Mouse (Mus musculus) heart, postnatal 25 days (tissue): ENCODE measurements at regions not wholly inside any gene's neighbourhood (a gene's known extent, or its start where the extent isn't known, plus 50 kb on each side); places are given as distances from the start of the nearest gene placed in this dataset.

Experiments used
- DNase-seq: peaks from one replicate; pipeline ENCODE4 v3.0.0; 2022; ENCODE audit warnings: low spot score
- intact Hi-C: fragments of 180-260 bp; cut with DNase I; formaldehyde crosslinking; loops from one replicate; pipeline ENCODE4 v1.15.1; 2025

DNA sequence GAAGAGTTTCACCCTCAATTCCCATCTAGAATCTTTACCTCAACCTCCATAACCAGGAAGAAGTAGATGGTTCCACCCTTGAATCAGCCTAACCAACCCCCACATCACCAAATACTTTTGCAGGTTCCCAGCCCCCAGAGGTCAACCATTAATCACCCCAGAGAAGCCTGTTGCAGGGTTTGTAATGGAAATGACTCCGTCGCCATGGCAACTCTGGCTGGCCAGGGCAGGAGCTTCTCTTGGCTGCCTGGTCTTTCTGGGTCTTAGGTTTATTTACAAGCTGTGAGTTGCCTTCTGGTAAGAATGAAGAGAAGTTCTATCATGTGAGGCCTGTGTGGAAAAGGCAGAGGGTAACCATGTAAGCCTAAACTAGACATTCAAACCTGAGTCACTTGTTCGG lies 163.2 kb upstream of the Ncam1 start:
- intact Hi-C loops = no loop called here
- no peak for DNase-seq

DNA sequence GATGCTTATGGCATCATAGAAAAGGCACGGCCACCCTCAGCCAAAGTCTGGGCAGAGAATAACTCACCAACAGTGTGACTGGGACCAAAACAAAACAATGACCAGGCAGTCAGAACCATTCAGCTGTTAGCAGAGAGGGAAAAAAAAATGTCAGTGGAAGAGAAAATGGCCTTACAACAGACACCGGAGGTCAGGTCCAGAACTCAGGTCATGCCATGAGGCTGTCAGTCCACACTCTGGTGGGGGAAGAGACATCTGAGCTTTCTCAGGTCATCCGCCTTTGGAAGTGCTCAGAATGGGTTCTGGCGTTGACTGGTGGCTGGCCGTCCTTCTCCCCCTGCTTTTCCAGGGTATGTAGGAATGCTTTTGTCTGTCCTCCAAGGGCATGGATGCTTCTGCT lies 162.6 kb upstream of the Ncam1 start:
- DNase-seq = no peak
- intact Hi-C loops = no loop called here

DNA sequence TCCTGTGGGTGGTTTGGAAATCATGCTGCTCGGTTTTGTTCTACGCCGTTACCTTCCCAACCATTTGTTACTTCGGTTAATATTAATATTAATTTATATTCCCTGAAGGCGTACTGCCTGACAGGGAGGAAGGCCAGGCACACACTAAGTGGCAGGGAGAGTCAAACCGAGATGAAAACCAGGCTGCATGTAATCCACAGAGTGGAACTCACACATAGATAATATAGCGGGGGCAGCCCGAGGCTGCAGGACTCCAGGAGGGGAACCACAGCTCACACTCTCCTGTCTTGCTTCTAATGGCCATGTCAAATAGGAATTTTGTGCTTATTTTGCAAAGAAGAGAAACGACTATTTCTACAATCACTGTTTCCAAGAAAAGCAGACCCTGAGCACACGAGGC lies 161.3 kb upstream of the Ncam1 start:
- intact Hi-C loops = no loop called here
- DNase-seq = no peak

DNA sequence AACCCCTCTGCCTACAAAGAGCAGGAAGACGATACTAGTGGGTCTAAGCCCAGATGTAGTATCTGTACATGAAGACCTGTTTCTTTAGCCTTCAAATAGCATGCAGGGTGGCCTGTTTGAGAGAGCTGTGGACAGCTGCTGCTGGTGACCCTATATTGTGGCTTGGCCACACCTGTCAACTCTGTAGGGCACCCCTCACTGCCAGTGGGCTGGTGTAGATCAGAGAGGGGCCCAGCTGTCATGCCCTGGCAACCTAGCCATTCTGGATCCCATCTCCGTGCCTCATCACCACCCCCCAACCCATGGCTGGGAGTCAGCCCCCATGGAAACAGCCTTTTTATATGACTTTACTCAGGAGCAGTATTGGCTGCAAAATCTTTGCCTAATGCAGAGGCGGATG lies 160.2 kb upstream of the Ncam1 start:
- intact Hi-C loops = no loop called here
- DNase-seq = no peak

DNA sequence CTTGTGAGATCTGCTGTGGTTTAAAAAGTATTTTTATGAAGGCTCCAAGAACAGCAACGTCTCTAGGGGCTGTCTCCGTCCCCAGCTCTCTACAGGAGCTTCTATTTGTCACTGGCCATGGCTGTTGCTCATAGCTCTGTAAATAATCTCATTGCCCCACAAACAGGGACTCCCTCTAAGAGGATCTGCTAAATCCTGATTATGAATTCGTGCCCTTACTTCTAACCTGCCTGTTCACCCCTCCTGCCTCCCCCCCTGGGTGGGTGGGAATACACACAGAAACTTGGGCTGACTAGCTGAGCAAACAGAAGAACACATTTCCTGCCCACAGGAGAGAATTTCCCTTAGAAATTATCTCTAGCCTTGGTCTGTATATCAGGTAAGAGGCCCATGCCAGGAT lies 155.9 kb upstream of the Ncam1 start:
- intact Hi-C loops = no loop called here
- no peak for DNase-seq

DNA sequence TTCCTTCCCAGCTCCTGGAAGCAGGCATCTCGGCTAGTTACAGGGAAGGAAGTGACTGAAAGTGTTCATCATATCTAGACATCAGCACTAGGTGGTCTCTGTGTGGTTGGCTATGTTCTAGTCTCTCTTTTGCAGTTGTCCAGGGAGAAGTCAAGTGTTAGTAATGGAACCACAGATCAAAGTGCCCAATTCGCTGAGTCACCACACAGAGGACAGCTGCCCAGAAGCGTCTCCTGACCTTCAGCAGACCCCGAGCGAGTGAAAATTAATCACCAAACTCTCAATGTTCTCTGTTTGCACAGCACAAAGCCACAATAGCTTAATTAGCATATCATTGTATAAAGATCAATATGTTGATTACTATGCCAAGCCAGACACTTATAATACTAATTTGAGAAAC lies 151.6 kb upstream of the Ncam1 start:
- no peak for DNase-seq
- intact Hi-C loops = no loop called here

DNA sequence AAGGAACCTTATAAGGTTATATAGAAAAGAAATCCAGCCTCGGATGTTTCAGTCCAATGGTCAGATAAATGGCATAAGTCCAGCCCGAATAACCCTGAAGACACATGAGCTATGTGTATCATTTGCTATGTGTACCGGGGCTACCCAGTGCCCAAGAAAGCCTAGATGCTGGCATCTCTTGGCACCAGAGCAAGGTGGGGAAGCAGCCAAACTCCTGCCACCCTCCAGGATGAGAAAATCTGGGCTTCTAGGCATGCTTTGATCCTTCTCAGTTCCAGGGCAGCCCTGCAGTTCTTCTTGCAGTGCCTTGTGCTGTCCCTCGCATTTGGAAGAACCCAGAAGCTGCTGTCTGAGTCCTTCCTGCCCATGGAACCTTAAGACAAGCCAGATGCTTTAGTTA lies 149.8 kb upstream of the Ncam1 start:
- DNase-seq = no peak
- intact Hi-C loops = no loop called here

DNA sequence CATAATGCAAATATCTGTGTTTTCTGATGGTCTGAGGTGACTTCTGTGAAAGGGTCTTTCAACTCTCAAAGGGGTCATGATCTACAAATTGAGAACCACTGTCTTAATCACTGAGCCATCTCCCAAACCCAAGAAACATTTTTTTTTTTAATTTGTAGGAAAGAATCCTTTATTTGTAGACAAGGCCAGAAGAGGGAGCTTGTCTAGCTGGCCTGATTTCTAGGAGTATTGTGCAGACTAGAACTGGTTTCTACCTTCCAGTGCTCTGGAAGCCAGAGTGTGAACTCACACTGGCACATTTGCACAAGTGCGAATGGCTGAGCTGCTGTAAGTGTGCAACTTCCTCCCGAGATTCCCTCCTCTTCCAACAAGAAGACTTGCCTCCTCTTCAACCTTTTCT lies 148.1 kb upstream of the Ncam1 start:
- DNase-seq = no peak
- intact Hi-C loops = no loop called here

DNA sequence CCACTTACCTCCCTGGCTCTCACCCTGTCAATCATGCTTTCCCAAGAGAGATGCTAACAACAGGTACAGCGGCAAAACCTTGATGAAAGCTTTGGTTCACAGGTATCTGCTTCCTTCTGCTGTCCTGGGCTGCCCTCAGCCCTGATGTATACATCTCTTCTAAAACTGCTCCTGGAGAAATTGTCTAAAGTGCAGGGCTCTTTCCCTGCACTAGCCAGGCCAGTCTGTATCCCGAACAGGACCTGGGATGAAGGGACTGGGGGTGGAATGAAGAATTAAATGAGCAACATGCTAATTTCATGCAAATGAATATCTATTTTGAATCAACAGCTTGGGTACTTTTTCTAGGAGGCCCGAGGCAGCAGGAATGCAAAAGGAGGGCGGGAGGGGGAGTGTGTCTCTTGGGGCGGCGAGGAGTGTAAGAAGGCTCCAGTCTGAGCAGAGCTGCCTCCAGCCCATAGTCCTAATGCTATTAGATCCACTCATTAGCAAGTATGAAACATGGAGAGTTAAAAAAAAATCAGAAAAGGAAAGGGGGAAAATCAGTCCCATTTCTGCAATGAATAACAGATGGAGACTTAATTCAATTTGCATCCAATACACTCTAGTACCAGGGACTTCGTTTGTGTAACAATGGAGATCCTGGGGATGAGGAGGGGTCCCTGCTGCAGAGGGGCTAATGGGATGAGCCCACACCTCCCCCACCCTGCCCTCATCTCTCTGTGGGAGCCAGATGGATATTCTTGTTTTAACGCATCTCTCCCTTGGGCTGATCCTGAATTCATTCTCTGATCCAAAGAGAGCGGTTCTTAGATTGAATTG lies 137.0 kb upstream of the Ncam1 start:
- DNase-seq = no peak
- intact Hi-C loops = no loop called here

DNA sequence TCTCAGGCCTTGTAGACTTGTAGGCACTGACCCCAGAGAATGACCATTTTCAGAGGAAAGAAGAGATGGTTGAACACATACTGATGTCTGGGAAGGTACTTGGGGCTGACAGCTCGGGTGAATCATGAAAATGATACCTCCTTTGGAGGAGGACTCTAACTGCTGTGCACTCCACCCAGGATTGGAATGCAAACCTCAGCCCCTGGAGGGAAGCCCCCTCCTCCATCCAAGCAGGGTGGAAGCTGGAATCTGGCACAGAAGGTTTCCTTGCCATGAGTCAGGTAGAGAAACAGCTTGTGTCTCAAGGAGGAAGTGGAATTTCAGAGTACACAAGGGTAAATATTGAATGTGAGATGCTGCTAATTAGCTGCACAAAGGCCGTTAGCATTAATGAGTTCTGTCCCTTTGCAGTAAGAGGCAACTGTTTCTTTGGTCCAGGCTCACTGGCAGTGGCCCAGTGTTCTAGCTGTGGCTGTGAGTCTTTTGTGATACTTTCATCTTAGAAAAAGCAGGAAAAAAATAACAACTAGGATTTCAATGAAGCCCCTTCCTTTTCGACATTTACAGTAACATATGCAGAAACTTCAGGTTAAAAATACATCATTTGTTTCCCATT lies 129.4 kb upstream of the Ncam1 start:
- DNase-seq = no peak

DNA sequence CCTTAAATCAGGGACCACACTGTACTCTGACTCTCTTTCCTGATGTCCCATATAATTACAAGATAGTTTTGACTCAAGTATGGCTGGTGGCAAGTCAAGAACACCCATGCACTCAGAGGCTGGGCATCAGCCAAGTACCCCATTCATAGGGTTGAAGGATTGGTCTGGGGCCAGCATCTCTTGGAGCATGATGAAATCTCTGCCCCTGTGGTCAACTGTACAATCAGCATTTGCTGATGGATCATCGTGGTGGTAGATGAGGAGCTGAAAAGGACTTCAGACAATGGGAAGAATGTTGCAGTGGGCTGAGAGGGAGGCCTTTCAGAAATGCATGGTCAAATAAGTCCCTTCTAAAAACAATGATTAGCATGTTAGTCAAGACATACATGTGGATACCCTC lies 128.6 kb upstream of the Ncam1 start:
- DNase-seq = no peak
- intact Hi-C loops = no loop called here

More for the DNA sequence above, 129.4 kb upstream of the Ncam1 start:
- intact Hi-C loops = no loop called here

DNA sequence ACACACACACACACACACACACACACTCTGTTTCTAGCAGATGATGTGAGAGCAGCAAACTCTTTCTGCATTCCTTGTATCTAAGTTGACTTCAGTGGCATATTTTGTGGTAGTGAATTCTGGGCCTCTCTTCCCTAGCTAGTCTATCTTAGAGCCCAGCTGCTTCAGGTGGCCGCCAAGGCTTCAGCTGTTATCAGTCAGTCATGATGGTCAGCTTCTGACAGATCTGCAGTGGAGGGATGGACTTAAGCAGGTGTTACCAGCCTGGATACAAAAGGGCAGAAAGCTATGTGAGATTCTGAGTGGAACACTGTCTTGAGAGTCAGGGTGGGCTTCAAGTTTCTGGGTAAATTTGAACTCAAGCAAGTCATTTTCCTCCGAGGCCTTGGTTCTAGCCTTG lies 127.1 kb upstream of the Ncam1 start:
- intact Hi-C loops = no loop called here
- DNase-seq = no peak

DNA sequence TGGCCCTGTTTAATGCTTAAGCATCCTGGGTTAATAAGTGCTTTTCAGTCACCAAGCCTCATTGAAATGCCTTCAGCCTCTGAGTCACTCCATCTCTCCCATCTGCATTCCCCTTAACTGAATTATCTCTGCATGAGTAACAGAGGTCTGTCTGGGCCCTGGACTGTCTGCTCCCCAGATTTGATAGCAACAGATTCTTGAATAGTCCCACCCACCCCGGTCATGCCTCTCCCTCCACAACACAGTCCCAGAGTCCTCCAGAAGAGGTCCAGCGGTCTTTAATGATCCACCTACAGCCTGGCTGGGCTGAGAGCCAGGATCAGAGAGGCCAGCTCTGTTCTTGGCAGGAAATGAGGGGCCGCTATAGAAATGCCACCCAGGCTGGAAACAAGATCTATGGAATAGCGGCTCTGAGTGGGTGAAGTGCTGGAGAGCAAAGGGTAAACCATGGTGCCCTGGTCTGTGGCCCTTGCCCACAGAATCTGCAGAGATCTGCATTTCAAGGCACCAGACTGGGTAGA lies 125.3 kb upstream of the Ncam1 start:
- no peak for DNase-seq

DNA sequence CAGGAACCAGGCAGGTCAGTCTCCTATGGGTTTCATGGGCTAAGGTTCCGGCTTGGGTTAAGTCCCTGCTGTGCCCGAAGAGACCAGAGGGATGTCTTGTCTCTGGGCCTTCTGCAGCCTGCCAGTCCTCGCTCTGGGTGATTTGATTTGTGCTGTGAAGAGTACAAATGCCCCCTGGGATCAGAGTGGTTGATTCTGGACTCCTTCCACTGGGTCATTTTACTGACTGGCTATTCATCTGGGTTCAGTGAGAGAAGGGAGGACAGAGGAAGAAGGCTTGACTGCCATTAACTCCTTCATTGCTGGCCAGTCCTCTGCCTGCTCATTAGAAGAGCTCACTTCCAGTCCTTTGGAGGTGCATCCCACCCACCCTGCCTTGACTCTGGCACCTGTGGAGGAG lies 124.0 kb upstream of the Ncam1 start:
- DNase-seq = no peak
- intact Hi-C loops = no loop called here

More for the DNA sequence above, 125.3 kb upstream of the Ncam1 start:
- intact Hi-C loops = no loop called here

DNA sequence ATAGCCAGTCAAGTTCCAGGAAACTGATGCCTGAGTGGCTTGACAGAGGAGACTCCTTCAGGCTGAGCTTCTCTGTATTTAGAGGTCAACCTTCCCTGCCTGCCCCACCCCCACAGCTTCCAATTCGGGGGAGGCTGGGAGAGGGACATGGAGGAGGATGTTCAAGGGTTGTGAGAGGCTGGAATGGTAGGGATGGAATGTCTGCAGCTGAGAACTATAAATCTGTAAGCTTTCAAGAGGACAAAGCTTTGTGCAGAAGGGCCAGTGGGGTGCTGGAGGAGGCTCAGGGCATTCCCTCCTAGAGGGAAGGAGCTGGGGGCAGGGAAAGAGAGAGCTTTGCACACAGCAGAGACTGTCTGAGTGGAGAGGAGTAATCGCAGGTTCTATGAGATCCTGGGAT lies 123.4 kb upstream of the Ncam1 start:
- intact Hi-C loops = no loop called here
- DNase-seq = no peak

DNA sequence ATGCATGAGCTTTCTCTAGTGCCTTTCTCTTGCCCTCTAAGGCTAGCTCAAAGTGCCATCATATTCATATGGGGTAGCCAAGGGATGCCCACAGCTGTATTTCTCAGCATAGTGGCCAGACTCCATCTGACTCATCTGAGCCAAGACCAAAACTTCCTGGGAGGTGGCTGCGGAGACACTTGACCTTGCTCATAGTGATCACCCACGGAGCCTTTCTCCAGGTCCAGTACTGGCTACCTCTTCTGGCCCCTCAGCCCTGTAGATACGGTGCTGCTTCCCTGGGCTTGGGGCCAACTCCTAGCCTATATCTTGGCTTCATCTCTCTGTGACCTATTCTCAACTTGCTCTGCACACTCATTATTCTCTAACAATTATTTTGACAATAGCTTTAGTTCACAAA lies 122.6 kb upstream of the Ncam1 start:
- intact Hi-C loops = no loop called here
- DNase-seq = no peak

DNA sequence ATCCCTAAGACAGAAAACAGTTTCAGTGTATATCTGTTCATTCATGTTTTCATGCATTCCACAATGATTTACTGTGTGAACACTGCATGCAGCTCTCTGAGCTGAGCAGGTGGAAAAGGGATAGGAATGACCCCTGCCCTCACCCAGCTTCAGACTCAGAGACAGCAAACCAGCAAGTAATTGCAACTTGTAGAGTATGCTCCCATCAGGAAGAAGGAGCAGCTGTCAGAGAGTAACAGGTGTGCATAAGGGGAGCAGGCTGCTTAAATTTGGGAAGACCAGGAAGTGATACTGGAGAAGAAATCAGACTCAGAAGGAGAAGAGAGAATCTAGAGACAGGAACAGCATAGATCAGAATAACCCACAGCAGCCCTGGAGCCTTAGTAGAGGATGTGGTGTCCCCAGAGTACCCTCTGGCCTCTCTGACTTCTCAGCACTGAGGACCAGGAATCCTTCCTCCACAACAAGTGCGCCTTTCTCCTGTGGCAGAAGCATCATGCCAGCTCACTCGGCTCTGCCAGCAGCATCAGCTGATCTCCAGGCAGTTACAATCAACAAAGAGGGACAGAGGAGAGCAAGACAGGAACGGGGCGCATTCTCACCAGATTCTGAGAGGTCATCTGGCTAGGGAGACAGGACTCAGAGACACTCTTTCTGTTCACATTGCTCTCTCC lies 116.5 kb upstream of the Ncam1 start:
- no peak for DNase-seq
- intact Hi-C loops = no loop called here

DNA sequence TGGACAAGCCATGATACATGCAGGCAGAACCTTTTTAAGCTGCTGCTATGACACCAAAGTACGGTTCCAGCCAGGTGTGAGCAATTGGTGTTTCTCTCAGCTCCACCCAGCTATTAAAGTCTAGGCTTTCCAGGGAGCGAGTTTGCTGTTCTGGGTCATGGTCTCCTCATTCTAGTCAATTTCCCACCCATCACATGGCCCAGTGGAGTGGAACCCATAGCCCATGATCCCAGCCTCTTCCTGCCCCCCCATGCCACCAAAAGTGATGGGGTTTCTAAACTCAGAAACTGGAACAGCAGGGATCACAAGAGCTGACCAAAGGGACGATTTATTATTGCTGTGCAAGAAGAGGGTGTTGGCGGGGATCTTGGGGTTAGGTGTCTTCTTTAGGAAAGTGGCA lies 115.0 kb upstream of the Ncam1 start:
- DNase-seq = no peak
- intact Hi-C loops = no loop called here

DNA sequence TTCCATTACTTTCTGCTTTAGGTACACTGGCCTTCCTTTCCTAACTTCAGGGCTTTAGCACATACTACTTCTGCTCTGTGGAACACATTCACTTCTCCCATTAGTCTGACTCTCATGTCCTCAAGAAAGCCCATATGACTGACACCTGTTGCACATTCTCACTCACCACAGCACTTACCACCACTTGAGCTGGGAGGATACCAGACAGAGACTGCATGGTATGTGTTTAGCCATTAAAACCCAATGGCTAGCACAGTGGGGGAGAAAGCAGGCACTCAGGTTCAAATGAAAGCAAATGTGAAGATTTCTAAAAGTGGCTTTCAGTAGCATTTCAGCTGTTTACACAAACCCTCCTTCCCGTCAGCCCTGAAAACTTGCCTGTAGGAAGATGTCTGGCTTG lies 113.6 kb upstream of the Ncam1 start:
- intact Hi-C loops = no loop called here
- DNase-seq = no peak

DNA sequence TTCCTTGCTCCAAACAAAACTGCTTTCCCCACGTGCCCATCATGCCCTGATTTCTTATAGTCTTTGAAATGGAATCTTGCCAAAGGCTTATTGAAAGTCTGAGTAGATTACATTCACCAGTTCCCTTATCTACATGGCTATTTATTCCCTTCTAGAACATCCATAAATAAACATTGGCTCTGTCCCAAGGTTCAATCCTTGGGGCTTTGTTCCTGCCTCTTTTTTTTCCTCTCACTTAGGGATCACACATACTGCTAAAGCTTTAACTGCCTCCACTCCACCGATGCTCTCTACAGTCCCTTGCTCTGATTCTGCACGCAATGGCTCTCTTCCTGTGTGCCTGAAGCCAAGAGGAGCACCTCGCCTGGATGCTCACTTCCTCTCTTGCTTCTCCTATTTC lies 107.6 kb upstream of the Ncam1 start:
- intact Hi-C loops = no loop called here
- no peak for DNase-seq

DNA sequence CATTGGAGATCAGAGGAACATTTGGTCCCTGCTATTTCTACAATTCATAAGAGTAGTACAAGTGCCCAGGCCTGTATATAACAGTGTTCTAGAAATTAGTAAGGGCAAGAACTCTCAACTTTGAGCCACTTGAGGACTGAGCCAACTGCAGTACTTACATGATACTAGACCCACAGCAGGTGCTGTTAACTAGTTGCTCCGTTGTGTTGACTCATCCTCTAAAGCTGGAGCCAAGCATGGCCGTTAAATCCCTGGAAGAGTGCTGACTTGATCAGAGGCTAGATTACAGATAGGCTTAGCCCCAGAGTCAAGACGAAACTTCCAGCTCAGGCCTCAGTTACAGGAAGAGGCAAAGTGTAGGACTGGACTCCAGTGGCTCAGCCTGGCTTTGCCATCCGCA lies 107.0 kb upstream of the Ncam1 start:
- no peak for DNase-seq

More for the DNA sequence above, 107.0 kb upstream of the Ncam1 start:
- intact Hi-C loops = no loop called here
